Mouse (Mus musculus) kidney, postnatal 25 days (tissue): ENCODE results near the gene Ptafr.
A peak's percentile ranks its signal among the peaks of the same experiment; 100 is the strongest.
"Not testable (repeated sequence)": the region's sequence is repeated elsewhere in the genome, so short reads cannot be mapped to it uniquely, and the experiment has no call there.

ENCODE experiments used
- DNase-seq, 2 experiments: peaks; one replicate each; pipeline ENCODE4 v3.0.0; 2021; ENCODE audit warnings: mixed read lengths in 2 of 2

The Ptafr gene

GRCm38 (mm10) chr4:132563965-132564364 is at the start of gene Ptafr:
Ptafr (plus strand) TSS chr4:132564067.
- DNase-seq = peak; percentile 40 to 58

GRCm38 (mm10) chr4:132514555-132515135 is 49.2 kb upstream of the Ptafr start:
- DNase-seq = peak; percentile 87 to 89

- peak; percentile 96 to 99 for DNase-seq
Measured at GRCm38 (mm10) chr4:132515369-132516155, 48.3 kb upstream of the Ptafr start.

- DNase-seq = peak; percentile 73 to 82
Measured at GRCm38 (mm10) chr4:132518066-132518465, 45.8 kb upstream of the Ptafr start.

- DNase-seq = no peak
Measured at GRCm38 (mm10) chr4:132519188-132519587, 44.7 kb upstream of the Ptafr start.

- DNase-seq = no peak
Measured at GRCm38 (mm10) chr4:132524321-132524741, 39.5 kb upstream of the Ptafr start.

- DNase-seq = no peak
Measured at GRCm38 (mm10) chr4:132524808-132525207, 39.1 kb upstream of the Ptafr start.

GRCm38 (mm10) chr4:132526678-132527077 is 37.2 kb upstream of the Ptafr start:
- DNase-seq = no peak

- DNase-seq = no peak
Measured at GRCm38 (mm10) chr4:132527917-132528522, 35.8 kb upstream of the Ptafr start.

GRCm38 (mm10) chr4:132529344-132529743 is 34.5 kb upstream of the Ptafr start:
- DNase-seq = no peak

- no peak for DNase-seq
Measured at GRCm38 (mm10) chr4:132530033-132530804, 33.6 kb upstream of the Ptafr start.

- peak; percentile 53 to 71 for DNase-seq
Measured at GRCm38 (mm10) chr4:132532496-132532895, 31.4 kb upstream of the Ptafr start.

- DNase-seq = peak; percentile 96
Measured at GRCm38 (mm10) chr4:132532981-132533916, 30.6 kb upstream of the Ptafr start, which contains the start of gene Atpif1. Atpif1 (minus strand) TSS chr4:132533659.

- peak; percentile 97 to 98 for DNase-seq
Measured at GRCm38 (mm10) chr4:132535406-132536121, 28.3 kb upstream of the Ptafr start, which contains the start of gene Dnajc8. Dnajc8 (plus strand) TSS chr4:132535550.

GRCm38 (mm10) chr4:132539481-132539880 is 24.4 kb upstream of the Ptafr start:
- no peak for DNase-seq

GRCm38 (mm10) chr4:132541413-132541812 is 22.5 kb upstream of the Ptafr start:
- DNase-seq = no peak

- no peak for DNase-seq
Measured at GRCm38 (mm10) chr4:132542724-132543123, 21.1 kb upstream of the Ptafr start.

- peak; percentile 71 to 89 for DNase-seq
Measured at GRCm38 (mm10) chr4:132545851-132546250, 18.0 kb upstream of the Ptafr start.

GRCm38 (mm10) chr4:132554221-132554620 is 9.6 kb upstream of the Ptafr start:
- no peak for DNase-seq

GRCm38 (mm10) chr4:132554653-132555052 is 9.2 kb upstream of the Ptafr start:
- DNase-seq = no peak

- DNase-seq = not testable (repeated sequence)
Measured at GRCm38 (mm10) chr4:132555550-132555949, 8.3 kb upstream of the Ptafr start.
